Mouse (Mus musculus) lung, postnatal 0 days (tissue): ENCODE measurements around the gene Alpk3. TPM values are rescaled to one million over a fixed set of nuclear protein-coding genes. Genes with fewer than 3 reads are reported as not detected.
"Not testable (repeated sequence)": the region's sequence is repeated elsewhere in the genome, so short reads cannot be mapped to it uniquely, and the experiment has no call there.

Source experiments
- ATAC-seq: fragments of 200-750 bp; cut with Nextera tagmentation; 2 replicates; pipeline ENCODE4 v1.8.0; 2017; ENCODE audit warnings: moderate library complexity
- DNase-seq: peaks from one replicate; pipeline ENCODE4 v3.0.0-alpha.2; 2016; ENCODE audit warnings: low spot score
- H3K27ac ChIP-seq: fragments of 300-500 bp; sonication (generic); 2 replicates; pipeline ENCODE4 v1.5.1; 2014; ENCODE audit warnings: antibody characterized with exemption, mild to moderate bottlenecking, low read length, mixed read lengths
- H3K27me3 ChIP-seq: fragments of 300-500 bp; sonication (generic); replicated peaks from 2 replicates; pipeline ENCODE4 v1.6.1; 2014; ENCODE audit warnings: low read length, mixed read lengths; ENCODE audit not compliant: insufficient read depth
- H3K36me3 ChIP-seq: fragments of 300-500 bp; sonication (generic); 2 replicates; pipeline ENCODE4 v1.6.1; 2014; ENCODE audit warnings: low read length, mixed read lengths; ENCODE audit not compliant: insufficient read depth
- H3K4me1 ChIP-seq: fragments of 300-500 bp; sonication (generic); 2 replicates; pipeline ENCODE4 v1.6.1; 2014; ENCODE audit warnings: antibody characterized with exemption, low read depth, low read length, mixed read lengths; ENCODE audit not compliant: insufficient read depth
- H3K4me2 ChIP-seq: fragments of 300-500 bp; sonication (generic); replicated peaks from 2 replicates; pipeline ENCODE4 v1.6.1; 2014; ENCODE audit warnings: low read depth, mild to moderate bottlenecking, low read length, moderate library complexity, mixed read lengths
- H3K4me3 ChIP-seq: fragments of 300-500 bp; sonication (generic); 2 replicates; pipeline ENCODE4 v1.5.1; 2014; ENCODE audit warnings: low read depth, low read length
- H3K9ac ChIP-seq: fragments of 300-500 bp; sonication (generic); replicated peaks from 2 replicates; pipeline ENCODE4 v1.6.1; 2014; ENCODE audit warnings: low read depth, mild to moderate bottlenecking
- H3K9me3 ChIP-seq: fragments of 300-500 bp; sonication (generic); 2 replicates; pipeline ENCODE4 v1.6.1; 2016; ENCODE audit warnings: low read length, mixed read lengths
- CTCF ChIP-seq: IDR thresholded peaks from 2 replicates; pipeline ENCODE4 v1.5.1; 2016; ENCODE audit warnings: antibody characterized with exemption, mild to moderate bottlenecking
- EP300 ChIP-seq: IDR thresholded peaks from 2 replicates; pipeline ENCODE4 v1.6.1; 2016; ENCODE audit warnings: antibody characterized with exemption, mild to moderate bottlenecking, control low read depth
- WGBS: fragments of 180-500 bp; shearing (Covaris S2); extraction: QIAGEN DNeasy Blood & Tissue Kit; methylation state at CpG from one replicate; pipeline ENCODE4 v1.1.7; 2014; 5-methylcytosine and 5-hydroxymethylcytosine counted together
- polyA plus RNA-seq: library from polyadenylated mRNA; unstranded; fragments of >200 nt; fragmentation: Nextera tagmentation; extraction: Ambion mirVana; gene quantifications from 2 replicates; pipeline ENCODE4 v1.2.1, GENCODE M21; 2015

Gene Alpk3
- polyA plus RNA-seq, 1 experiment from 2014 or later, result 0.70 TPM

- no peaks in the 10 kb centered on the region for H3K9me3 ChIP-seq
- H3K27ac ChIP-seq, result no peak overlapping the region
- no peaks in the 10 kb centered on the region for H3K36me3 ChIP-seq
- H3K27me3 ChIP-seq, result no peaks in the 10 kb centered on the region
- no peaks in the 10 kb centered on the region for H3K4me1 ChIP-seq
- no peak for TF ChIP-seq EP300
- TF ChIP-seq CTCF, result no peak
- no peak overlapping the region for H3K9ac ChIP-seq
- no peak overlapping the region for H3K4me3 ChIP-seq
- 75% methylated on average over 7 of the region's 7 CpGs for WGBS
- no peak overlapping the region for H3K4me2 ChIP-seq
- ATAC-seq (no peak), DNase-seq (no peak)
Measured at GRCm38 (mm10) chr7:81152826-81153225, 95.4 kb downstream of the Alpk3 start.

DNA sequence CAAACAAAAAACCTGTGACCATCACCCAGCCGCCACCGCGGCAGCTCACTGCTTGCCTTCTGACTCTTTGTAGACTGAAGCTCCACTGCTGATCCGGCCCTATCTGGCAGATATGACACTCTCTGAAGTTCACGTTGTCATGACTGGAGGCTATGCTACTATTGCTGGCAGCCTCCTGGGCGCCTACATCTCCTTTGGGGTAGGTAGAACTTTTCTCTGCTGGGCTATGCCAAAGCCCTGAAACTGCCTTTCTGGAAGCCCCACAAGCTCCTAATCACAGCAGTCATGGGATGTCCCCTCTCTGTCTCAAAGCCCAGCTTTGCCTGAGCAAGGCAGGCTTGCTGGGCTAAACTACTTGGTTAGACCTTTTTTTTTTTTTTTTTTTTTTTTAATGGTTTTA lies 95.9 kb downstream of the Alpk3 start:
- no peak for ATAC-seq
- Histone ChIP-seq H3K36me3 (no peaks in the 10 kb centered on the region), H3K27ac (no peak overlapping the region), H3K27me3 (no peaks in the 10 kb centered on the region), H3K9ac (no peak overlapping the region), H3K4me1 (no peaks in the 10 kb centered on the region), H3K4me2 (no peak overlapping the region), H3K4me3 (no peak overlapping the region), H3K9me3 (no peaks in the 10 kb centered on the region)
- 80% methylated on average over 6 of the region's 6 CpGs for WGBS
- TF ChIP-seq CTCF (no peak), EP300 (no peak)
- no peak for DNase-seq

- H3K27me3 ChIP-seq, H3K4me3 ChIP-seq, H3K36me3 ChIP-seq, H3K9me3 ChIP-seq, ATAC-seq, DNase-seq, H3K9ac ChIP-seq, H3K4me1 ChIP-seq, H3K4me2 ChIP-seq, H3K27ac ChIP-seq: not testable (repeated sequence)
Measured at GRCm38 (mm10) chr7:81154244-81154643, 96.8 kb downstream of the Alpk3 start.

DNA sequence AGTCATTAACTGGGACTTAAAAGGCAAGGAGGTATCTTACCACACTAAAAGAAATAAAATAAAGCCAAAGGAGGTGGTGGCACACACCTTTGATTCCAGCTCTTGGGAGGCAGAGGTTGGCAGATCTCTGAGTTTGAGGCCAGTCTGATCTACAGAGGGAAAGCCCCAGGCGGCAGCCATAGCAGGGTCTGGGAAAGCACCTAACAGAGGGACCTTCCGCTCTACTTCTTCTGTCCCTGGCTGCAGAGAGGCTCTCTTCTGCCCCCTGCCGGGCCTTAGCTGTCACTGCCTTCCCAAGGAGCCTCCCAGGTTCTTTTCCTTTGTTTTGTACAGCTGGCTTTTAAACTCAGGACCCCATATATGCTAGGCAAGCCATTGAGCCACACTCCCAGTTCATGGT lies 97.6 kb downstream of the Alpk3 start:
- Histone ChIP-seq H3K9ac (no peak overlapping the region), H3K4me3 (no peak overlapping the region), H3K27ac (no peak overlapping the region), H3K27me3 (no peaks in the 10 kb centered on the region), H3K4me2 (no peak overlapping the region), H3K9me3 (no peaks in the 10 kb centered on the region), H3K36me3 (no peaks in the 10 kb centered on the region), H3K4me1 (no peaks in the 10 kb centered on the region)
- peak; percentile 86 for ATAC-seq
- DNase-seq, result peak; percentile 85
- 0% methylated on average over 3 of the region's 3 CpGs for WGBS
- TF ChIP-seq CTCF, result peak; percentile 93
- 0 out of 2 replicates have a peak, but pooled peaks have one; percentile 10 for TF ChIP-seq EP300

Other genes starting within 250 kb of the Alpk3 start
- gene Iqgap1, start 231.6 kb upstream of the Alpk3 start, polyA plus RNA-seq, result 153 and 183 TPM in 2 replicates
- gene Zscan2, start 196.7 kb upstream of the Alpk3 start, polyA plus RNA-seq, result 1.1 and 1.5 TPM in 2 replicates
- gene Wdr73, start 156.3 kb upstream of the Alpk3 start, polyA plus RNA-seq, result 17.5 and 20.7 TPM in 2 replicates
- gene Nmb, start 152.5 kb upstream of the Alpk3 start, polyA plus RNA-seq, result 6.3 and 8.3 TPM in 2 replicates
- 170 and 172 TPM in 2 replicates for gene Sec11a, start 109.8 kb upstream of the Alpk3 start, polyA plus RNA-seq
- 6.4 and 6.6 TPM in 2 replicates for gene Zfp592, start 63.9 kb upstream of the Alpk3 start, polyA plus RNA-seq
- 0.05 and 0.06 TPM in 2 replicates for gene Slc28a1, start 57.2 kb downstream of the Alpk3 start, polyA plus RNA-seq
- gene Pde8a, start 156.0 kb downstream of the Alpk3 start, polyA plus RNA-seq, result 6.1 and 6.5 TPM in 2 replicates